Mouse (Mus musculus) urinary bladder, postnatal 25 days (tissue): ENCODE data around the gene Olfr156.
A peak's percentile ranks its signal among the peaks of the same experiment; 100 is the strongest.
"Not testable (repeated sequence)": the region's sequence is repeated elsewhere in the genome, so short reads cannot be mapped to it uniquely, and the experiment has no call there.

Experiments used
- DNase-seq: peaks from one replicate; pipeline ENCODE4 v3.0.0; 2022; ENCODE audit warnings: low spot score

Olfr156 gene

GRCm38 (mm10) chr4:43823845-43824337 lies at the start of gene Olfr156:
Gene Olfr156 (minus strand): TSS chr4:43823895.
- peak; percentile 6 for DNase-seq

DNA sequence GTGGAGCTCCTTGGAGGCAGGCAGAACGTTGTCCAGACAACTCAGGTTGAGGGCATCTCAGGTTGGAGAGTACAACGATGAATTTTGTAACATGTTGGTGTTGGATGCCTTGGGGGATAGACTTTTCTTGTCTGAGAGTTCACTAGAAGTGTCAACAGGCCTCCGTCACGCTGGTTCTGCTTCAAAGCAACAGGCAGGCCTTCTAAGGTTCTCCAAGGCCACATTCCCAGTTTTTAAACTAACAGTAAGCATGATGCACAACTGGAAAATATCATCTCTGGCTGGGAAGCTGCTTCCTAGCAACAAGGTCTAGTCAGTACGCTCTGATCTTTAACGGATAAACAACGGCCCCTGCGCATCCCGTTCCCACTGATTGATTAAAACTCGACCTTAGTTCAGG lies 46.1 kb upstream of the Olfr156 start:
- DNase-seq = no peak

DNA sequence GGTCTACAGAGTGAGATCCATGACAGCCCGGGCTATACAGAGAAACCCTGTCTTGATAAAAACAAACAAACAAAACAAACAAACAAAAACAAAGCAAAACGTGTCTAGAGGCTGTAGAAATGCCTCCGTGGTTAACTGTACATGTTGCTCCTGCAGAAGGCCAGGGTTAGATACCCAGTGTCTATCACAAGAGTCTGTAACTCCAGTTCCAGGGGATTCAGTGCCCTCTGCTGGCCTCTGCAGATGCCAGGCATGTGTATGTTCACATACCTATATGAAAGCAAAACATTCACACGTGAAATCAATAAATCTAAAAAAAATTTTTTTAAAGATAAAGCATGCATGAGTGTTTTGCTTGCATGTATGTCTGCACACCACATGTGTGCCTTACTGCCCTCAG lies 39.6 kb upstream of the Olfr156 start:
- no peak for DNase-seq

DNA sequence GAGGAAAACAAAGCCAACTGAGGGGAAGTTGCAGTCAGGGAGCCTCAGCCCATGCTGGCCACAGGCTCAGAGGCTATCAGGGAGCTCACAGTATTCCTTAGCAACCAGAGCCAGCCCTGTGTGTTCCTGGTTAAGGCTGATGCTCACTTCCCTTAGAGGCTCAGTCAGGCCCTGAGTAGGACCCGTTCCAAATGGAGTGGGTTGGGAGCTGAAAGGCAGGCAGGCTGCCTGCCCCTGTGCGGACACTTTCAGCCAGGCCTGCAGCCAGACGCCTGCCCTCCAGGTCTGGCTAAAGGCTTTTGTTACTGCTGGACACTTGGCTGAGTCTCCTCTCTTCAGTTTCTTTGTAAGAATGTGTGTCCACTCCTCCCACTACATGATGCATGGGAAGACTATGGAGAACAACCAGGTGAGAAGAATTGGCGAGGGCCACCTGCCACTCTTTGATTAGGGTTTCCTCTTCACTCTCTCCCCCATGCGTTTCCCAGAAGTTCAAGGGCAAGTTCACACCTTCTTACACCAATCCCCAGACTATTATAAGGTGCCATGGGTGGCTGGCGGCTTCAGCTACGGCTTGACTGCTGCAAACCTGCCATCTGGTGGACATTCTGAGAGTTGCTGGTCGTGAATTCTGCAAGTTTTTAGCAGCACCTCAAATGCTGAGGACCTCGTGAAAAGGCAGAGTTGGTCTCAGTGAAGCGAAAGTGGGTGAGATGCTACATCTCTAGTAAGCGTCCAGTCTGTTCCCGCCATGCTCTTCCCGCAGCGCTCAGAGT lies 37.2 kb upstream of the Olfr156 start:
- DNase-seq = peak; percentile 63

- no peak for DNase-seq
Observed at GRCm38 (mm10) chr4:43859886-43860285, 36.2 kb upstream of the Olfr156 start.

DNA sequence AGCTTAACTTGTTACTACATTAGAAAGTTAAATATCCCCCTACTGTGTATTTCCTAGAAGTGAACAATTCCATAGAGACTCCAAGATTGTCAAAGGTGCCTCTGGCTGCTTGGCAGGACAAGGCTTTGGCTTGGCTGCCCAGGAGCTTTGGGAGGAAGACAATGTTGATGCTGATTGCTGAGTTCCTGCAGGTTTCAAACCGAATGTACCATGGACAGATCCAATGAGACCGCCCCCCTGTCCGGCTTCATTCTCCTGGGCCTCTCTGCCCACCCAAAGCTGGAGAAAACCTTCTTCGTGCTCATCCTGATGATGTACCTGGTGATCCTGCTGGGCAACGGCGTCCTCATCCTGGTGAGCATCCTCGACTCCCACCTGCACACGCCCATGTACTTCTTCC lies 30.4 kb upstream of the Olfr156 start:
- no peak for DNase-seq

DNA sequence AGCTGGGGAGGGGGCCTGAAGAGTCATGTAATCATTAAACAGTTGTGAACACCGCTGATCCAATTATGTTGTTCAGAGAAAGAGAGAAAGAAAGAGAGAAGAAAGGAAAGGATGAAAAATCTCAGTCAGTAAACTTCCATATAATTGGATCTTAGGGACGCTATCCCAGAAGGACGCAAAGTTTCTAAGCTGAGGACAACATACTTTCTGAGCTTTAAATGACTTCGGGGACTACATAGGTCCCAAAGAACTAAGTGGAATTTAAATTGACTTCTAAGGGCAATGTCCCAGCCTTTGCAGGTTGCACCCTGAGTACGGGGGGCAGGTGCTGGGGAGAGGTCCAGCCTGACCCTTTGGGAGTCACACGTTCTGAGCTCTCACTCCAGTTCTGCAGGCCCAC lies 27.6 kb upstream of the Olfr156 start, which contains the start of gene Olfr155:
Olfr155 (plus strand) TSS at position 301 of the 400 bp plus-strand sequence.
- no peak for DNase-seq

GRCm38 (mm10) chr4:43840101-43840500 lies 16.4 kb upstream of the Olfr156 start, which contains the start of gene Olfr157:
Gene Olfr157 (minus strand): TSS chr4:43840201.
- DNase-seq = no peak

DNA sequence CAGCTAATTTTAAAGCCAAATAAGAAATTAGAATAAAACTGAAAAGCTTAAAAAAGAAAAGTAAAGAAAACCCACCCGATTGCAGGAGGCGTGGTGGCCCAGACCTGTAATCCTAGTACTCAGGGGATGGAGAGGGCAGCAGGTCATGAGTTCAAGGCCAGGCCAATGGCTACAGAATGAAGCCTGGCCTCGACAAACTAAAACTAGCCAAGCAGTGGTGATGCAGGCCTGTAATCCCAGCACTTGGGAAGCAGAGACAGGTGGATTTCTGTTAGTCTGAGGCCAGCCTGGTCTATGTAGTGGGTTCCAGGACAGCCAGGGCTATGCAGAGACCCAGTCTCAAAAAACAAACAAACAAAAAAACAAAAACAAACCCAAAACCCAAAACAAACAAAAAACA lies 14.6 kb upstream of the Olfr156 start:
- DNase-seq = no peak

DNA sequence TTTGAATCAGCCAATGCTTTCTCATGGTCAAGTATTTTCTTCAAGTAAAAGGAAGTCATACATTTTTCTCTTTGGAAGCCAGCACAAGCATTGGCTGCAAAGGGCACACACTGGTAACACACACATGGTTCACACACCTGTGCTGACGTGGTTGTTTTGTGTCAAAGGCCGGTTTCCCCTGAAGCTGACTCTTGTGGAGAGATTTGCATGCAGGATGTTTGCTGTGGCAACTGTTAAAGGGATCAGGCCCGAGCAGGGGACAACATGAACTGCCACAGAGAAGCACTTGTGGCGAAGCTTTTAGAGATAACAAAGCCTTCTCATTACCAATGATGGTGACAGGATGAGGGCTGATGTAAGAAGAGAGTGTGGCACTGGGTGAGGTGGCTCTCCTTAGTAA lies 11.1 kb upstream of the Olfr156 start:
- DNase-seq = no peak

DNA sequence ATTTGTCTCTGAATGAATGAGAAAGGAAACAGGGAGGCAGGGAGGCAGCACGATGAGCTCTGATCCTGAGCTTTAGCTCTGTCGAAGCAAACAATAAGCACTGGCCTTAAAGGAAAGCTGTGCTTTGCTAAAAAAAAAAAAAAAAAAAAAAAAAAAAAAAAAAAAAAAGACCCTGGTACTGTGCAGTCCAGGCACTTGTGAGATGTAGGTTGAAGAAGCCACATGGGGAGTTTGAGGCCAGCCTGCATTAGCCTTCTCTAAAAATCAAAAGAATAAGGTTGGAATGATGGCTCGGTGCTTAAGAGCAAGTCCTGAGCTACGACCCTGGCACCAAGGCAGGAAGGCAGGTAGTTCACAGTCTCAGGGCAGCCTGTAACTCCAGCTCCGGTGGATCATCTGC lies 10.1 kb upstream of the Olfr156 start:
- DNase-seq = no peak

GRCm38 (mm10) chr4:43832031-43832430 lies 8.3 kb upstream of the Olfr156 start:
- DNase-seq = no peak

DNA sequence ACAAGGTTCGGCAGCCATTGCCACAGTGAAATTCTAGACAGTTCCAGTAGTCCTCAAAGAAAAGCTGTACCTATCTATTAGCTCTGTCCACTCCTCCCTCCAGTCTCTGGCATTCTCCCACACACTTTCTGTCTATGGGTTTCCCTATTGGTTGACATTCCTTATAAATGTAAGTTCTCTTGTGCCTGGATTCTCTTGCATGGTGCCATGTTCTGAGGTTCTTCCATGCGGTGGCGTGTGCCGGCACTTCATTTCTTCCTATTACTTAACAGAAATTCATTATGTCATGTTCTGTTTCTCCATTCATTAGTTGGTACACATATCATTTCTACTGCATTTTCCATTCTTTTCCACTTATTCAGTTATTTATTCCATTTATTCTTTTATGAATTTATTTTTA lies 5.1 kb upstream of the Olfr156 start:
- no peak for DNase-seq

GRCm38 (mm10) chr4:43822896-43823550 lies 672 bp downstream of the Olfr156 start:
- DNase-seq = no peak

DNA sequence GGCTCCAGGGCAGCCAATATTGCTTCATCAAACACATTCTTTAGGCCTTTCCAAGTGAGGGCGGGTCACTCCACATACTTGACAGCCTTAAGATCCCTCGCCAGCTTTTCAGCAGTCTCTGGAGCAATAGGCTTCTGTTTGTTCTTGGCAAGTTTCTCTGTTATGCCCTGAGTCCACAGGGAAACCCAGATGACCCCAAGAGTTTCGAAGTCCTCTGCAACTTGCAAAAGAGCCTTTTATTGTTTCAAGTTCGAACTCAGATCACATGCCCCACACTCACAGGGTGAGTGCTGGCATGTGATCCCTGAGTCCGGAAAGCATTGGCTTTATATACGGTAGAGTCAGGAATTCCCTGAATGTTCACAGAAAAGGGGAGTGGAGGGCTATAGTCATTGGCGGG lies 24.8 kb downstream of the Olfr156 start:
- no peak for DNase-seq

DNA sequence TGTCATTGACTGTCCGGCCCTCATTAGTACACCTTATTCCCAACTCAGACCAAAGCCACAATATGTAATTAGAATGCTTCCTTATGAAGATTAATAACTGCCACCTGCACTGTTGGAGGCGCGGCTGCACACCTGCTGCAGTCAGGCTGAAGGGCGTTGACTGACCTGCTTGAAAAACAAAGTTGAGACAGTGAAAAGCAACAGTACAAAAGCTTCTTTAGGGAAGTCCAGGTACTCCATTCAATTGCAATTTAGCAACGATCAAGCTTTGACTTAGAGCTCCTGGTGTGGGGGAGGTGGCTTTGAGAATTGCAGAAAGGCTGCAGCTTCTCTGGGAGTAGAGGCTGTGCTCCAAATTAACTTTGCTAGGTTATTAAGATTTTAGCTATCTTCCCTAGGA lies 27.9 kb downstream of the Olfr156 start:
- DNase-seq = not testable (repeated sequence)

DNA sequence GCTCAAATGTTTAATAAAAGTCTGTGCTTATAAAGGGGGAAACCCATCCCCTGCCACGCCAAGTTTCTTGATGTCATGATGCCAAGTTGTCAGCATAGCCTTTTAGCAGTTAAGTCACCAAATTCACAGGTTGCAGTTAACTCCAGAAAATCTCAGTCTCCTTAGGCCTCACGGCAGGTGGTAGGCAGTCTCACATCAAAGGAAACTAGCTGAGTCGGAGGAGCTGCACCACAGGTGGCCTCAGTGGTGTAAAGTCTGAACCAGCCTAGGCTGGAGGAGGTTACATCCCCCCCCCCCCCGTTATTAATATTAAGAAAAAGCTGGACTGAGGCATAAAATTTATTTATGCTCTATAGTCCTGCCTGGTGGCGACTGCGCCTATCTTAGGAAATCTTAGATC lies 28.4 kb downstream of the Olfr156 start:
- no peak for DNase-seq

DNA sequence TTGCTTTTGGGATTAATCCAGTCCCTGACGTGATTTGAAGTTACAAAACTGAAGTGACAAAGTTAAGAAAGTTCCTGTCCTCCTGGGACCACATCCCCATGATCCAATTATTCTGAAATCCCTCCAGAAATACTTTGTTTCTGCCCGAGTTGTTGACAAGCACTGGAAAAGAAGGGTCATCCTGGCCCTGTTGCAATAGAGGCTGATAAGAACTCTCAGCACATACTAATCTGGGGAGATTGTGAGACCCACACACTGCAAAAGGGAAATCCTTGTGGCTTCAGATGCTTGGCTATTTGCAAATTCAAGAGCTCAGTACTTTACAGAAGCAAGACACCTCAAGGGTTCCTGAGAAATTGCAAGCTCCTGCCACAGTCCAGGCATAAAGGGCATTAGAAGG lies 51.4 kb downstream of the Olfr156 start:
- DNase-seq = no peak

DNA sequence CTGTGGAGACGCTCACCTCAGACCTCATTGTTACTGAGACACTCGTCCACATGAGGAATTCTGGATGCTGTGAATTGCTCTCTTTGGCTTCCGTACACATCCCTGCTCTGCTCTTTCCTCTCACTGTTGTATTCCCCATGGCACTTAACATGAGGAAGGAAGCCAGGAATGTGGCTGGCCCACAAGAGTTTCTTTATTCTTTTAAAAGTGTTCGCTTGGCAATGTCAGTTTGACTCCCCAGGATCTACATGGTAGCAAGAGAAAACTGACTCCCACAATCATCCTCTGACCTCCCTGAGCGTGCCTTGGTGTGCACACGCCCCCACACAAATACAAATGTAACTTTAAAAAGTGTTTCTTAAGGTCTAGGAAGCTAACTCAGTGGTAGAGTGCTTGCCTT lies 52.1 kb downstream of the Olfr156 start:
- no peak for DNase-seq

- DNase-seq = no peak
Observed at GRCm38 (mm10) chr4:43770909-43771308, 52.8 kb downstream of the Olfr156 start, which contains the start of gene Olfr159. Gene Olfr159 (minus strand): TSS chr4:43771009.
